Mouse (Mus musculus) common myeloid progenitor, adult 5-6 weeks (primary cell): ENCODE results near the gene Tasp1. TPM values are rescaled to one million over a fixed set of nuclear protein-coding genes. Genes with fewer than 3 reads are reported as not detected.

Source experiments
- ATAC-seq: replicated peaks from 2 replicates; pipeline ENCODE4 v1.8.0; 2016; ENCODE audit warnings: low read depth, mild to moderate bottlenecking, moderate TSS enrichment, inconsistent platforms; ENCODE audit not compliant: poor library complexity, severe bottlenecking
- total RNA-seq: library from RNA; stranded (forward); fragments of 200-1000, 187-1606 nt; gene quantifications from 2 replicates; pipeline ENCODE4 v1.2.3, GENCODE M21; 2017

Tasp1 gene
- total RNA-seq, 1 experiment from 2014 or later: 26.5 TPM

GRCm38 (mm10) chr2:139792345-139793120 is 274.1 kb downstream of the Tasp1 start:
- no peak for ATAC-seq

GRCm38 (mm10) chr2:139788658-139789057 is 277.9 kb downstream of the Tasp1 start:
- ATAC-seq: no peak

- ATAC-seq: no peak
Observed at GRCm38 (mm10) chr2:139784946-139785345, 281.7 kb downstream of the Tasp1 start.

- ATAC-seq: no peak
Observed at GRCm38 (mm10) chr2:139784465-139784864, 282.1 kb downstream of the Tasp1 start.

Other genes starting within 250 kb of the Tasp1 start
- not detected in 2 replicates for gene Gm17374, start 85.2 kb upstream of the Tasp1 start, total RNA-seq
- 97.0 and 119 TPM in 2 replicates for gene Esf1, start 103.8 kb upstream of the Tasp1 start, total RNA-seq
- 23.1 and 34.8 TPM in 2 replicates for gene Ndufaf5, start 103.8 kb upstream of the Tasp1 start, total RNA-seq